ENCODE assay signal across 25 mouse cellular contexts in the genomic region with DNA sequence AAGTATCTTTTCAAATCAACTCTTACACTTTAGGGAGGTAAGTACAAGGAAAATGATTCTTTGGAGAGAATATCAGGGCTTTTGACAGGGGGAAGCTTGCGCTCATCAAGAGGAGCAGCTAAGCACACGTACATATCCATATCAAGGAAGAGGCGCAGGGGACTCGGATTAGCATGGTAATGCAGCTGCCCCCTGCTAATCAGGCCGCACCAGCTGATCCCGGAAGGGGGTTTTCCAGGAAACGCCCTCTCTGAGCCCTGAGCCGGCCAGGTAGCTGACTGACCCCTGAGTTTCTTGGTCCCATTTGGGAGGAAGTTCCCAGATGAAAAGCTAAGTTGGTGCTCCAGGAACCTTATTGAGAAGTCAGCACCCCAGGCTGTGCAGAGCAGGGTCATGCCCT.
DNase-seq lines count a peak whose midpoint lies in the region; ATAC-seq and TF ChIP-seq lines count a peak whose summit lies in the region.
"Had no signal": no experiment of that assay in that cellular context is flagged by ENCODE, and none has a peak within 500 bp of the region (broad histone marks: within the 10 kb centered on the region; RNA-seq: fewer than 3 reads in every experiment).

No protein-coding gene starts in this region.

- 3% methylated on average over 8 of the region's 8 CpGs for WGBS in midbrain, embryonic 11.5 days
- WGBS in midbrain, embryonic 16.5 days = 17% methylated on average over 8 of the region's 8 CpGs

- peak; percentile 42 for DNase-seq in ES-E14 (ENCODE audit: low read depth, low spot score)
- no peak for DNase-seq in midbrain, embryonic 11.5 days (ENCODE audit: low spot score, missing footprints)
- DNase-seq in lung, postnatal 25 days (ENCODE audit: low spot score) = no peak
- DNase-seq in left cerebral cortex, adult 11 months (ENCODE audit: low spot score) = no peak
- DNase-seq: adrenal gland, adult 8-10 months; B cell, adult 2 months; cerebellum, adult 11 months; cerebellum, adult 9-10 months; cerebellum, postnatal 36 days; gastrocnemius, adult 2 months; heart, postnatal 10 days; kidney, adult 18-20 months; kidney, postnatal 36 days; layer of hippocampus, postnatal 36 days; lung, embryonic 14.5 days; lung, postnatal 14 days; retina, postnatal 1 day; right cerebral cortex, postnatal 14 days had no signal

- ATAC-seq in midbrain, embryonic 11.5 days (ENCODE audit: low FRiP score) = peak; percentile 63; the same call in 1 of the 2 replicates
- ATAC-seq in midbrain, embryonic 16.5 days = no peak

- no peaks in the 10 kb centered on the region; the same call in 1 of the 2 replicates for H3K9me3 ChIP-seq in ES-Bruce4 (replicated peaks; ENCODE audit: control insufficient read depth, insufficient read depth, low read length, poor library complexity, severe bottlenecking)
- no peaks in the 10 kb centered on the region for H3K9me3 ChIP-seq in ES-E14 (ENCODE audit: control insufficient read depth, insufficient read depth, low read depth, low read length)
- no peaks in the 10 kb centered on the region for H3K9me3 ChIP-seq in midbrain, embryonic 11.5 days (ENCODE audit: control insufficient read depth, low read length)
- no peaks in the 10 kb centered on the region for H3K9me3 ChIP-seq in midbrain, embryonic 16.5 days (replicated peaks; ENCODE audit: control insufficient read depth, low read length, poor library complexity, severe bottlenecking)
- H3K9me3 ChIP-seq: heart, embryonic 13.5 days; hindbrain, embryonic 15.5 days; liver, embryonic 15.5 days; stomach, embryonic 15.5 days had no signal

- H3K4me2 ChIP-seq in midbrain, embryonic 11.5 days = peak overlapping the region; percentile 9; the same call in 1 of the 2 replicates
- no peak overlapping the region for H3K4me2 ChIP-seq in midbrain, embryonic 16.5 days (ENCODE audit: low read length)
- H3K4me2 ChIP-seq: heart, embryonic 13.5 days; hindbrain, embryonic 15.5 days; limb, embryonic 12.5 days; liver, embryonic 15.5 days; lung, embryonic 14.5 days; stomach, embryonic 15.5 days had no signal

- in situ Hi-C loops in ES-E14 (cut with MboI; ENCODE audit: low sequenced_read_pairs in 2 of 2, unreplicated experiment in 2 of 2) = loop anchor here in 1 of 2 experiments (25.0 kb wide), 1 partner anchor 181 kb away; a partner anchor contains a TSS

- no peak overlapping the region for H3K9ac ChIP-seq in ES-Bruce4 (ENCODE audit: low read depth, poor library complexity, severe bottlenecking)
- no peak overlapping the region for H3K9ac ChIP-seq in ES-E14 (ENCODE audit: insufficient read depth, low read depth, low read length, poor library complexity, severe bottlenecking)
- no peak overlapping the region for H3K9ac ChIP-seq in midbrain, embryonic 11.5 days (ENCODE audit: low read length)
- H3K9ac ChIP-seq in midbrain, embryonic 16.5 days (ENCODE audit: low read depth, low read length) = no peak overlapping the region
- H3K9ac ChIP-seq: heart, embryonic 13.5 days; hindbrain, embryonic 15.5 days; limb, embryonic 12.5 days; liver, embryonic 15.5 days; lung, embryonic 14.5 days; stomach, embryonic 15.5 days had no signal

- H3K27me3 ChIP-seq in ES-Bruce4 (ENCODE audit: control insufficient read depth, insufficient read depth, low read length, poor library complexity, severe bottlenecking) = no peaks in the 10 kb centered on the region
- H3K27me3 ChIP-seq in midbrain, embryonic 11.5 days (ENCODE audit: control insufficient read depth, insufficient read depth, low read length) = peaks cover 3% of the 10 kb centered on the region; the same call in 1 of the 2 replicates
- no peaks in the 10 kb centered on the region for H3K27me3 ChIP-seq in midbrain, embryonic 16.5 days (ENCODE audit: control insufficient read depth, insufficient read depth, low read depth, low read length)
- H3K27me3 ChIP-seq: heart, embryonic 13.5 days; hindbrain, embryonic 15.5 days; liver, embryonic 15.5 days; stomach, embryonic 15.5 days had no signal

- H3K4me1 ChIP-seq in ES-Bruce4 (ENCODE audit: control insufficient read depth, insufficient read depth, low read length) (peaks cover 4% of the 10 kb centered on the region), ES-E14 (ENCODE audit: control insufficient read depth in 2 of 2, insufficient read depth in 2 of 2, low read length in 2 of 2, poor library complexity in 1 of 2) (peaks cover 2 to 9% of the 10 kb centered on the region in 2 experiments; a peak in 2 of 4 replicates)
- H3K4me1 ChIP-seq in midbrain, embryonic 11.5 days (ENCODE audit: control insufficient read depth, insufficient read depth, low read length) = peaks cover 16% of the 10 kb centered on the region
- H3K4me1 ChIP-seq in midbrain, embryonic 16.5 days (ENCODE audit: control insufficient read depth, insufficient read depth, low read length) = peaks cover 15% of the 10 kb centered on the region
- H3K4me1 ChIP-seq: liver, embryonic 15.5 days; stomach, embryonic 15.5 days had no signal

- peak; percentile 80 for TF ChIP-seq EP300 in ES-Bruce4 (IDR thresholded peaks at IDR 0.05; ENCODE audit: insufficient read depth, low read depth, low read length)

- TF ChIP-seq POLR2A in ES-Bruce4 (IDR thresholded peaks at IDR 0.05; ENCODE audit: insufficient read depth, low read length) = no peak

- no peak for TF ChIP-seq CTCF in ES-Bruce4 (IDR thresholded peaks at IDR 0.05; ENCODE audit: low read depth, low read length)

- H3K36me3 ChIP-seq in ES-Bruce4 (ENCODE audit: control insufficient read depth, insufficient read depth, low read length, poor library complexity, severe bottlenecking) (no peaks in the 10 kb centered on the region), ES-E14 (ENCODE audit: control insufficient read depth, insufficient read depth, low read length, poor library complexity, severe bottlenecking) (no peaks in the 10 kb centered on the region)
- no peaks in the 10 kb centered on the region for H3K36me3 ChIP-seq in midbrain, embryonic 11.5 days (ENCODE audit: control insufficient read depth, insufficient read depth, low read length)
- H3K36me3 ChIP-seq in midbrain, embryonic 16.5 days (ENCODE audit: control insufficient read depth, insufficient read depth, low read length) = no peaks in the 10 kb centered on the region
- H3K36me3 ChIP-seq: heart, embryonic 13.5 days; hindbrain, embryonic 15.5 days; limb, embryonic 12.5 days; liver, embryonic 15.5 days; stomach, embryonic 15.5 days had no signal

- H3K4me3 ChIP-seq in ES-Bruce4 (ENCODE audit: low read depth, low read length) (no peak overlapping the region), ES-E14 (ENCODE audit: insufficient read depth in 1 of 2, low read depth in 1 of 2, low read length in 2 of 2, poor library complexity in 1 of 2, severe bottlenecking in 1 of 2) (no peak overlapping the region)
- no peak overlapping the region for H3K4me3 ChIP-seq in midbrain, embryonic 11.5 days (ENCODE audit: low read depth, low read length)
- no peak overlapping the region for H3K4me3 ChIP-seq in midbrain, embryonic 16.5 days (ENCODE audit: low read depth, low read length)
- H3K4me3 ChIP-seq: gastrocnemius, adult 2 months; heart, embryonic 13.5 days; hindbrain, embryonic 15.5 days; limb, embryonic 12.5 days; liver, embryonic 15.5 days; stomach, embryonic 15.5 days had no signal

- no peak overlapping the region for H3K27ac ChIP-seq in ES-Bruce4 (ENCODE audit: insufficient read depth, low read length)
- H3K27ac ChIP-seq in ES-E14 (ENCODE audit: insufficient read depth, low read depth, low read length, poor library complexity, severe bottlenecking) = no peak overlapping the region
- no peak overlapping the region for H3K27ac ChIP-seq in midbrain, embryonic 11.5 days (ENCODE audit: low read depth, low read length)
- peak overlapping the region; percentile 43; the same call in 1 of the 2 replicates for H3K27ac ChIP-seq in midbrain, embryonic 16.5 days (ENCODE audit: low read length)
- H3K27ac ChIP-seq: gastrocnemius, adult 2 months; heart, embryonic 13.5 days; hindbrain, embryonic 15.5 days; limb, embryonic 12.5 days; liver, embryonic 15.5 days; stomach, embryonic 15.5 days had no signal

TF ChIP-seq in ES-E14, 5 proteins besides CTCF, POLR2A, EP300 and RAD21:
- no peak for TF ChIP-seq MAFK (IDR thresholded peaks at IDR 0.05; ENCODE audit: insufficient read depth, low read depth, low read length)
- TF ChIP-seq ZC3H11A (IDR thresholded peaks at IDR 0.05; ENCODE audit: borderline replicate concordance, low read depth, low read length) = no peak
- no peak for TF ChIP-seq CHD2 (IDR thresholded peaks at IDR 0.05; ENCODE audit: low read depth, low read length)
- no peak for TF ChIP-seq HCFC1 (IDR thresholded peaks at IDR 0.05; ENCODE audit: borderline replicate concordance, insufficient read depth, low read length)
- TF ChIP-seq ZNF384 (IDR thresholded peaks at IDR 0.05; ENCODE audit: low read depth, low read length) = no peak
